Mouse (Mus musculus) liver, adult 2 months (tissue): ENCODE results near the gene Wnk2. TPM values are rescaled to one million over a fixed set of nuclear protein-coding genes. Genes with fewer than 3 reads are reported as not detected.

Experiments used
- DNase-seq: peaks from one replicate; pipeline ENCODE4 v3.0.0-alpha.2; 2011; ENCODE audit warnings: low read depth, low spot score; ENCODE audit errors: extremely low read depth
- H3K27ac ChIP-seq: fragments of 200-500 bp; replicated peaks from 2 replicates; pipeline ENCODE4 v1.5.1; 2012; ENCODE audit warnings: low read depth, mild to moderate bottlenecking, control low read depth, inconsistent platforms, low read length; ENCODE audit not compliant: insufficient read depth
- H3K27me3 ChIP-seq: fragments of 200-500 bp; 2 replicates; pipeline ENCODE4 v1.6.1; 2012; ENCODE audit warnings: mild to moderate bottlenecking, moderate library complexity, low read length, inconsistent platforms; ENCODE audit not compliant: control insufficient read depth, insufficient read depth
- H3K36me3 ChIP-seq: fragments of 200-500 bp; 2 replicates; pipeline ENCODE4 v1.6.1; 2012; ENCODE audit warnings: low read length, inconsistent platforms; ENCODE audit not compliant: control insufficient read depth, insufficient read depth
- H3K4me1 ChIP-seq: fragments of 200-500 bp; 2 replicates; pipeline ENCODE4 v1.6.1; 2011; ENCODE audit warnings: low read length; ENCODE audit not compliant: control insufficient read depth, insufficient read depth
- H3K4me3 ChIP-seq: fragments of 200-500 bp; 2 replicates; pipeline ENCODE4 v1.5.1; 2011; ENCODE audit warnings: low read depth, mild to moderate bottlenecking, control low read depth, low read length, moderate library complexity; ENCODE audit not compliant: insufficient read depth
- H3K79me2 ChIP-seq: fragments of 200-500 bp; 2 replicates; pipeline ENCODE4 v1.6.1; 2012; ENCODE audit warnings: inconsistent platforms, mild to moderate bottlenecking, low read length, moderate library complexity; ENCODE audit not compliant: control insufficient read depth, insufficient read depth
- H3K9ac ChIP-seq: fragments of 200-500 bp; 2 replicates; pipeline ENCODE4 v1.6.1; 2012; ENCODE audit warnings: low read depth, mild to moderate bottlenecking, control low read depth, inconsistent platforms, low read length
- CTCF ChIP-seq: fragments of 200-500 bp; IDR thresholded peaks from 2 replicates; pipeline ENCODE4 v1.5.1; 2011; ENCODE audit warnings: low read depth, low read length, control low read depth
- POLR2A ChIP-seq: fragments of 200-500 bp; IDR thresholded peaks from 2 replicates; pipeline ENCODE4 v1.6.1; 2011; ENCODE audit warnings: low read length, control low read depth; ENCODE audit not compliant: insufficient read depth; ENCODE audit errors: extremely low read depth
- WGBS: fragments of 180-500 bp; shearing (Covaris S2); methylation state at CpG from one replicate; pipeline ENCODE4 v1.1.7; 2018; 5-methylcytosine and 5-hydroxymethylcytosine counted together
- polyA plus RNA-seq: library from polyadenylated mRNA; depleted of rRNA; stranded (reverse); fragments of >200 nt; gene quantifications from 2 replicates; pipeline ENCODE4 v1.2.3, GENCODE M21; 2012
- total RNA-seq: library from RNA; depleted of rRNA; stranded (reverse); fragments of >200 nt; gene quantifications from 2 replicates; pipeline ENCODE4 v1.2.3, GENCODE M21; 2014

Wnk2 gene
- total and polyA plus RNA-seq, 2 experiments, result 0.09 to 0.15 TPM

DNA sequence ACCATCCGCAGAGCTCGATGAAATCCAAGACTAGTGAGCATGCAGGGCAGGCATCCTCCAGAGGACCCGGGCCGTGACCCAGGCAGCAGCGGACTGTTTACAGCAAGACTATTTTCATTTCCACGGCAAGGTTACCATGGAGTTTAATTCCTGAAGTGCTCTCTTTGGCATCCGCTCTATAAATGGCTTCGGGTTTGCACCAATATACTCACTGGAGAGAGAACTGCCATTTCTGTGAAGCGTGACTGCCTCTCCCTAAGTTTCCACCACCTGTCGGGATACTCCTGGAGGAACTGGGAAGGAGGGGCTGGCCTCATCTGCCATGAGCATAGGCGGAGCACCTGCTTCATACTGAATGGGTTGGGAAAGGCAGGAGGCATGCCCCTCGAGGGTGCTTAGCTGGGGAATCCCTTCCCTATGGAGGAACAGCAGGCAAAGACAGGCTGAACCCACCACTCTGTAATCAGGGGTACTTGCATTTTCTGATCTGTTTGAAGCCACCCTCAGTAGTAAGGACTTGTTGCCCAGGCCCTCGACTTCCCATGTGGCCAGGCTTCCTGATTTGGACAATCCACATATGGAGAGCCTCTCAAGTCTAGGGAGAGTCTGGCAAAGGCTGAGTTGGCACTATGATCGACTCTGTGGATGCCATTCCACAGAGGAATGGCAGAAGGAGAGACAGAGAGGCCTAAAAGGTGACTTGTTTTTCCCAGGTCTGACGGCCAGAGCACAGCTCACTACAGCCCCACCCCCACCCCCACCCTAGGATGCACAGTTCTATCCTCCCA, 19.8 kb downstream of the Wnk2 start:
- Histone ChIP-seq H3K27me3 (no peaks in the 10 kb centered on the region), H3K4me3 (no peak overlapping the region), H3K4me1 (no peaks in the 10 kb centered on the region), H3K27ac (no peak overlapping the region), H3K36me3 (no peaks in the 10 kb centered on the region), H3K9ac (no peak overlapping the region), H3K79me2 (no peaks in the 10 kb centered on the region)
- 80% methylated on average over 15 of the region's 15 CpGs for WGBS
- no peak for DNase-seq
- no peak for TF ChIP-seq POLR2A

DNA sequence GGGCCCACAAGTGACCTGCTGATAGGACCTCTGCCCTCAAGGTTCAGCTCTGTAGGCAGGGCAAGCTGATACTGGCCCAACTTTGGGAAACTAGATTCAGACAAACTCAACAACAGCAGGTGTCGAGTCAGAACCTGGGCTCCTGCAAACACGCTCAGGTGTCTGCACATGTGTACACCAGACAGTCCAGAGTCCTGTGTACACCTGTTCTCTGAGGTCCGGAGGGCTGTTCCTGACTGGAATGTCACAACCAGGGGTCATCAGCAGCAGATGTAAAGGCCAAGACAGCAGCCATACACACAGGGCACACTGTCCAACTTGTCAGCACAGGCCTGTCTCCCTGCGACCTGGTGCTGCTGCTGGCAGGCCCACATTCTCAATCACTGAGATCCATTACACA, 25.7 kb downstream of the Wnk2 start:
- H3K36me3 ChIP-seq, result no peaks in the 10 kb centered on the region
- TF ChIP-seq POLR2A (no peak), CTCF (no peak)
- 40% methylated on average over 4 of the region's 4 CpGs for WGBS

DNA sequence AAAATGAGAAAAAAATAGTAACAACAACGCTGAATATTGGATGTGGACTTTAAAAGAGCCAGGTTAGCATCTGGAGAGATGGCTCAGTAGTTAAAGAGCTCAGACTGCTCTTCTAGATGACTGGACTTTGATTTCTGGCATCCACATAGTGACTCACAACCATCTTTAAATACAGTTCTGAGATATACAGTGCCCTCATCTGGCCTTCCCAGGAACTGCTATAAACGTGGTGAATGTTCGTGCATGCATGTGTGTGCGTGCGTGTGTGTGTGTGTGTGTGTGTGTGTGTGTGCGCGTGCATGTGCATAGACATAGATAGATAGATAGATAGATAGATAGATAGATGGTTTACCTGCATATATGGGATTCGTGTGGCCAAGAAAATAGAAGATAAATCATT, 30.3 kb downstream of the Wnk2 start:
- no peak overlapping the region for H3K4me3 ChIP-seq
- 88% methylated on average over 8 of the region's 8 CpGs for WGBS
- TF ChIP-seq CTCF (no peak), POLR2A (no peak)

More for the DNA sequence above, 25.7 kb downstream of the Wnk2 start:
- Histone ChIP-seq H3K4me3 (no peak overlapping the region), H3K27ac (no peak overlapping the region), H3K9ac (no peak overlapping the region), H3K27me3 (no peaks in the 10 kb centered on the region), H3K4me1 (no peaks in the 10 kb centered on the region), H3K79me2 (no peaks in the 10 kb centered on the region)
- DNase-seq, result no peak

DNA sequence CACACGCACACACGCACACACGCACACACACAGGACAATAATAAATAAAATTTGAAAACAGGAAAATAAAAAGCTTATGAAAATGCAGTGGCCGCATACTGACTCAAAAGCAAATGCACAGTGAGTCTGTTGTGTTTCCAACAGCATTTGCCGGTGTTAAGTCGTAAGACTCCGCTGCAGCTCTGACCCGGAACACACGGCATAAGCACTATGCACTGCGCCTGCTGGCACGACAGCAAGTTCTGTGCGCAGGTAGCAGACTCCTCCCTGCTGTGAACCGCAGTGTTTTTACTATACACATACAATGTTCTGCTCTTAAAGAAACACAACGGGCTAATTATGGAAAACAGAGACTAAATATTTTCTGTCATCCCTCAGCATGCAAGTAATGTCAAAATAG, 32.9 kb downstream of the Wnk2 start:
- WGBS, result 93% methylated on average over 14 of the region's 14 CpGs
- TF ChIP-seq CTCF (no peak), POLR2A (no peak)
- Histone ChIP-seq H3K36me3 (no peaks in the 10 kb centered on the region), H3K79me2 (no peaks in the 10 kb centered on the region), H3K9ac (no peak overlapping the region), H3K4me3 (no peak overlapping the region), H3K4me1 (no peaks in the 10 kb centered on the region), H3K27me3 (no peaks in the 10 kb centered on the region), H3K27ac (no peak overlapping the region)
- DNase-seq, result no peak

More for the DNA sequence above, 30.3 kb downstream of the Wnk2 start:
- Histone ChIP-seq H3K9ac (no peak overlapping the region), H3K4me1 (no peaks in the 10 kb centered on the region), H3K27ac (no peak overlapping the region), H3K79me2 (no peaks in the 10 kb centered on the region), H3K27me3 (no peaks in the 10 kb centered on the region), H3K36me3 (no peaks in the 10 kb centered on the region)
- DNase-seq, result peak; percentile 11

DNA sequence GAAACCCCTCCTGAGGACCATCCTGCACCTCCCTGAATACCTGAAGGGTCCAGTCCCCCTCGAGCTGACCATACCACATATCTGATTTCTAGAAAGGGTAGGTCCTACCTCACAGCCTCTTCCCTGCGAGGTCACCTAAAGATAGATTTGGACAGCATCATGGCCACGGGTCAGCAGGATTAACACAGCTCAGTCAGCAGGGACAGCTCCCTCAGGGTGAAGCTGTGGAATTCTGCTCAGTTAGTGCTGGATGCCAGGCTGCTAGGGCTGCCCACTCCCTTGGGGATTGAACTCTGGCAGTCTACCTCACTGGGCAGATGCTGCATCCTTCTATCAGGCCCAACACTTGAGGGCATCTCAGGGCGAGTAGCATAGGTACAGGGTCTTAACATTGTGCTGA, 33.7 kb downstream of the Wnk2 start:
- Histone ChIP-seq H3K79me2 (no peaks in the 10 kb centered on the region), H3K27me3 (no peaks in the 10 kb centered on the region), H3K36me3 (no peaks in the 10 kb centered on the region), H3K9ac (no peak overlapping the region), H3K4me3 (no peak overlapping the region), H3K27ac (no peak overlapping the region), H3K4me1 (no peaks in the 10 kb centered on the region)
- TF ChIP-seq POLR2A (no peak), CTCF (no peak)
- 62% methylated on average over 4 of the region's 4 CpGs for WGBS
- no peak for DNase-seq

DNA sequence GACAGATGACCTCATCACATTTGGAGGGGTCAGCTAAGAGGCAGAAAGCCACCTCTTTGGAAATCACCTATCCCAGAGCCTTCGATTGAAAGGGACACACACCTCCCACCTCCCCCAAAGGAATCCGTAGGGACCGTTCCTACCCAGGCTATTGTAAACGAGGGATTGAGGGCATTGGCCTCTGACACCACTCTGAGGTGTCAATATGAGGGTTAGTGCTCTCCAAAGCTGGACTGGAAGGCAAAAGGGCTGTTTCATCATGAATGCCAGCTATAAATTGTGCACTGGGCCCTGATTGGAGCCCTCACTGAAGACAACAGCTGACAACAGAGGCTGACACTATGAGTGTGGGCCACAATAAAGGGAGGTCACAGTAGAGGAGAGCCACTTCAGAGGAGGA, 34.5 kb downstream of the Wnk2 start:
- Histone ChIP-seq H3K9ac (no peak overlapping the region), H3K4me1 (no peaks in the 10 kb centered on the region), H3K27me3 (no peaks in the 10 kb centered on the region), H3K79me2 (no peaks in the 10 kb centered on the region), H3K36me3 (no peaks in the 10 kb centered on the region), H3K4me3 (no peak overlapping the region), H3K27ac (no peak overlapping the region)
- DNase-seq, result no peak
- 28% methylated on average over 4 of the region's 4 CpGs for WGBS
- TF ChIP-seq POLR2A (no peak), CTCF (no peak)
